10 mouse cellular contexts compared by ENCODE assay signal in genomic region chr15:99096061-99096793, GRCm38 (mm10). TPM values are rescaled to one million over a fixed set of nuclear protein-coding genes. Genes with fewer than 3 reads are reported as not detected.
DNase-seq lines count a peak whose midpoint lies in the region; ATAC-seq lines count a peak whose summit lies in the region.
"Had no signal": no experiment of that assay in that cellular context is flagged by ENCODE, and none has a peak within 500 bp of the region (broad histone marks: within the 10 kb centered on the region; RNA-seq: fewer than 3 reads in every experiment).

No protein-coding gene starts in this region.

- 9% methylated on average over 24 of the region's 24 CpGs for whole genome bisulfite sequencing in heart, embryonic 15.5 days
- 3% methylated on average over 24 of the region's 24 CpGs for WGBS in embryonic facial prominence, embryonic 11.5 days
- 4% methylated on average over 24 of the region's 24 CpGs for WGBS in hindbrain, embryonic 16.5 days
- WGBS in midbrain, embryonic 10.5 days = 1% methylated on average over 24 of the region's 24 CpGs

- no peaks in the 10 kb centered on the region for H3K36me3 ChIP-seq in heart, embryonic 15.5 days
- no peaks in the 10 kb centered on the region for H3K36me3 ChIP-seq in embryonic facial prominence, embryonic 11.5 days (replicated peaks; ENCODE audit: control insufficient read depth, insufficient read depth, low read depth, low read length)
- no peaks in the 10 kb centered on the region for H3K36me3 ChIP-seq in hindbrain, embryonic 16.5 days (ENCODE audit: control insufficient read depth, insufficient read depth, low read length)
- no peaks in the 10 kb centered on the region for H3K36me3 ChIP-seq in midbrain, embryonic 10.5 days

- no peak for DNase-seq in heart, postnatal 25 days (ENCODE audit: low spot score)
- DNase-seq in embryonic facial prominence, embryonic 11.5 days (ENCODE audit: low spot score) = no peak
- no peak for DNase-seq in midbrain, embryonic 10.5 days (ENCODE audit: low spot score)
- DNase-seq in right cerebral cortex, postnatal 10 days (ENCODE audit: low spot score in 2 of 2) = no peak
- DNase-seq in spleen, adult 12 weeks (ENCODE audit: low spot score) = no peak
- DNase-seq in testis, postnatal 14 days (ENCODE audit: low spot score) = no peak

- intact Hi-C loops in heart, postnatal 25 days (cut with DNase I) = no loop called here

- peak overlapping the region; percentile 89 for H3K4me2 ChIP-seq in heart, embryonic 15.5 days
- peak overlapping the region; percentile 67 for H3K4me2 ChIP-seq in embryonic facial prominence, embryonic 11.5 days (ENCODE audit: low read depth, low read length)
- H3K4me2 ChIP-seq in hindbrain, embryonic 16.5 days (ENCODE audit: low read length) = peak overlapping the region; percentile 87

- H3K4me3 ChIP-seq in heart, embryonic 15.5 days = peak overlapping the region; percentile 50
- H3K4me3 ChIP-seq in embryonic facial prominence, embryonic 11.5 days (ENCODE audit: low read depth, low read length) = peak overlapping the region; percentile 34
- H3K4me3 ChIP-seq in hindbrain, embryonic 16.5 days (ENCODE audit: low read length) = peak overlapping the region; percentile 44
- peak overlapping the region; percentile 55 for H3K4me3 ChIP-seq in midbrain, embryonic 10.5 days

- H3K9ac ChIP-seq in heart, embryonic 15.5 days = peak overlapping the region; percentile 27; the same call in 1 of the 2 replicates
- no peak overlapping the region for H3K9ac ChIP-seq in embryonic facial prominence, embryonic 11.5 days (replicated peaks; ENCODE audit: low read length)
- peak overlapping the region; percentile 56; the same call in 1 of the 2 replicates for H3K9ac ChIP-seq in hindbrain, embryonic 16.5 days (ENCODE audit: low read depth, low read length)

- no peaks in the 10 kb centered on the region for H3K9me3 ChIP-seq in heart, embryonic 15.5 days (replicated peaks)
- H3K9me3 ChIP-seq in embryonic facial prominence, embryonic 11.5 days (replicated peaks; ENCODE audit: control insufficient read depth, low read length) = no peaks in the 10 kb centered on the region
- H3K9me3 ChIP-seq in hindbrain, embryonic 16.5 days (ENCODE audit: control insufficient read depth, low read length) = no peaks in the 10 kb centered on the region
- no peaks in the 10 kb centered on the region for H3K9me3 ChIP-seq in midbrain, embryonic 10.5 days (replicated peaks)

- H3K27ac ChIP-seq in heart, embryonic 15.5 days = no peak overlapping the region
- no peak overlapping the region for H3K27ac ChIP-seq in embryonic facial prominence, embryonic 11.5 days (replicated peaks; ENCODE audit: low read depth, low read length)
- no peak overlapping the region for H3K27ac ChIP-seq in hindbrain, embryonic 16.5 days (ENCODE audit: low read depth, low read length)
- peak overlapping the region; percentile 76 for H3K27ac ChIP-seq in midbrain, embryonic 10.5 days (replicated peaks)
- H3K27ac ChIP-seq: macrophage had no signal

- no peak for ATAC-seq in heart, embryonic 15.5 days (replicated peaks; ENCODE audit: insufficient number of reproducible peaks, insufficient read depth, low FRiP score, low read depth)
- ATAC-seq in embryonic facial prominence, embryonic 11.5 days (replicated peaks; ENCODE audit: insufficient number of reproducible peaks, low FRiP score, low TSS enrichment, low read depth) = no peak
- no peak for ATAC-seq in hindbrain, embryonic 16.5 days

- peaks cover 51% of the 10 kb centered on the region for H3K4me1 ChIP-seq in heart, embryonic 15.5 days (replicated peaks)
- peaks cover 21% of the 10 kb centered on the region for H3K4me1 ChIP-seq in embryonic facial prominence, embryonic 11.5 days (ENCODE audit: control insufficient read depth, insufficient read depth, low read length)
- peaks cover 30% of the 10 kb centered on the region for H3K4me1 ChIP-seq in hindbrain, embryonic 16.5 days (ENCODE audit: control insufficient read depth, insufficient read depth, low read depth, low read length)
- H3K4me1 ChIP-seq in midbrain, embryonic 10.5 days = peaks cover 67% of the 10 kb centered on the region

- peaks cover 87% of the 10 kb centered on the region for H3K27me3 ChIP-seq in heart, embryonic 15.5 days
- H3K27me3 ChIP-seq in embryonic facial prominence, embryonic 11.5 days (ENCODE audit: control insufficient read depth, insufficient read depth, low read length) = peaks cover 70% of the 10 kb centered on the region
- peaks cover 33% of the 10 kb centered on the region for H3K27me3 ChIP-seq in hindbrain, embryonic 16.5 days (replicated peaks; ENCODE audit: control insufficient read depth, insufficient read depth, low read length)
- peaks cover 99% of the 10 kb centered on the region for H3K27me3 ChIP-seq in midbrain, embryonic 10.5 days (ENCODE audit: low read depth, poor library complexity, severe bottlenecking)
- H3K27me3 ChIP-seq: CH12.LX had no signal

RNA-seq across cellular contexts. Expression of gene Dnajc22, which starts 3.3 kb away (rescaled TPM):
- polyA plus RNA-seq in heart, embryonic 15.5 days (2015; fragmentation: Nextera tagmentation; extraction: Ambion mirVana) = 0.55 and 1.0 TPM in 2 replicates
- total RNA-seq in heart, postnatal 25 days (2021) = under 1 TPM; 0.16 to 0.45 TPM
- 0.18 and 0.56 TPM in 2 replicates for polyA plus RNA-seq in embryonic facial prominence, embryonic 11.5 days (2014; fragmentation: Nextera tagmentation; extraction: Ambion mirVana)
- 0.92 and 1.1 TPM in 2 replicates for polyA plus RNA-seq in hindbrain, embryonic 16.5 days (2015; fragmentation: Nextera tagmentation; extraction: Ambion mirVana)
- 0.99 and 1.3 TPM in 2 replicates for polyA plus RNA-seq in midbrain, embryonic 10.5 days (2016; fragmentation: Nextera tagmentation; extraction: Ambion mirVana)
- polyA plus RNA-seq: macrophage had no signal

RNA-seq across cellular contexts. Expression of gene C1ql4, which starts 8.6 kb away (rescaled TPM):
- 0.15 and 0.26 TPM in 2 replicates for polyA plus RNA-seq in heart, embryonic 15.5 days (2015; fragmentation: Nextera tagmentation; extraction: Ambion mirVana)
- total RNA-seq in heart, postnatal 25 days (2021) = not detected
- 1.0 and 1.1 TPM in 2 replicates for polyA plus RNA-seq in embryonic facial prominence, embryonic 11.5 days (2014; fragmentation: Nextera tagmentation; extraction: Ambion mirVana)
- polyA plus RNA-seq in hindbrain, embryonic 16.5 days (2015; fragmentation: Nextera tagmentation; extraction: Ambion mirVana) = 4.0 and 5.7 TPM in 2 replicates
- 0.21 and 2.3 TPM in 2 replicates for polyA plus RNA-seq in midbrain, embryonic 10.5 days (2016; fragmentation: Nextera tagmentation; extraction: Ambion mirVana)
- total RNA-seq: CH12.LX had no signal
- polyA plus RNA-seq: macrophage had no signal

RNA-seq across cellular contexts. Expression of gene Troap, which starts 21.9 kb away (rescaled TPM):
- 26.8 and 27.9 TPM in 2 replicates for polyA plus RNA-seq in heart, embryonic 15.5 days (2015; fragmentation: Nextera tagmentation; extraction: Ambion mirVana)
- total RNA-seq in heart, postnatal 25 days (2021) = under 1 TPM; 0.13 to 0.67 TPM
- polyA plus RNA-seq in embryonic facial prominence, embryonic 11.5 days (2014; fragmentation: Nextera tagmentation; extraction: Ambion mirVana) = 20.6 and 23.8 TPM in 2 replicates
- polyA plus RNA-seq in hindbrain, embryonic 16.5 days (2015; fragmentation: Nextera tagmentation; extraction: Ambion mirVana) = 5.6 and 8.7 TPM in 2 replicates
- 47.5 and 50.2 TPM in 2 replicates for polyA plus RNA-seq in midbrain, embryonic 10.5 days (2016; fragmentation: Nextera tagmentation; extraction: Ambion mirVana)

RNA-seq across cellular contexts. Expression of gene Spats2, which starts 29.5 kb away (rescaled TPM):
- 27.3 and 28.7 TPM in 2 replicates for polyA plus RNA-seq in heart, embryonic 15.5 days (2015; fragmentation: Nextera tagmentation; extraction: Ambion mirVana)
- 1 to 10 TPM; 7.7 to 7.9 TPM for total RNA-seq in heart, postnatal 25 days (2021)
- polyA plus RNA-seq in embryonic facial prominence, embryonic 11.5 days (2014; fragmentation: Nextera tagmentation; extraction: Ambion mirVana) = 59.6 and 68.5 TPM in 2 replicates
- polyA plus RNA-seq in hindbrain, embryonic 16.5 days (2015; fragmentation: Nextera tagmentation; extraction: Ambion mirVana) = 23.8 and 28.8 TPM in 2 replicates
- polyA plus RNA-seq in midbrain, embryonic 10.5 days (2016; fragmentation: Nextera tagmentation; extraction: Ambion mirVana) = 55.3 and 57.1 TPM in 2 replicates

RNA-seq across cellular contexts. Expression of gene Prph, which starts 41.3 kb away (rescaled TPM):
- polyA plus RNA-seq in heart, embryonic 15.5 days (2015; fragmentation: Nextera tagmentation; extraction: Ambion mirVana) = 1.1 and 12.9 TPM in 2 replicates
- under 1 TPM; 0.14 to 0.42 TPM for total RNA-seq in heart, postnatal 25 days (2021)
- polyA plus RNA-seq in embryonic facial prominence, embryonic 11.5 days (2014; fragmentation: Nextera tagmentation; extraction: Ambion mirVana) = 17.1 and 20.6 TPM in 2 replicates
- polyA plus RNA-seq in hindbrain, embryonic 16.5 days (2015; fragmentation: Nextera tagmentation; extraction: Ambion mirVana) = 52.8 and 81.8 TPM in 2 replicates
- 3.3 and 4.2 TPM in 2 replicates for polyA plus RNA-seq in midbrain, embryonic 10.5 days (2016; fragmentation: Nextera tagmentation; extraction: Ambion mirVana)
